Mouse (Mus musculus): Measurements from ENCODE around the gene Carhsp1.

DNA sequence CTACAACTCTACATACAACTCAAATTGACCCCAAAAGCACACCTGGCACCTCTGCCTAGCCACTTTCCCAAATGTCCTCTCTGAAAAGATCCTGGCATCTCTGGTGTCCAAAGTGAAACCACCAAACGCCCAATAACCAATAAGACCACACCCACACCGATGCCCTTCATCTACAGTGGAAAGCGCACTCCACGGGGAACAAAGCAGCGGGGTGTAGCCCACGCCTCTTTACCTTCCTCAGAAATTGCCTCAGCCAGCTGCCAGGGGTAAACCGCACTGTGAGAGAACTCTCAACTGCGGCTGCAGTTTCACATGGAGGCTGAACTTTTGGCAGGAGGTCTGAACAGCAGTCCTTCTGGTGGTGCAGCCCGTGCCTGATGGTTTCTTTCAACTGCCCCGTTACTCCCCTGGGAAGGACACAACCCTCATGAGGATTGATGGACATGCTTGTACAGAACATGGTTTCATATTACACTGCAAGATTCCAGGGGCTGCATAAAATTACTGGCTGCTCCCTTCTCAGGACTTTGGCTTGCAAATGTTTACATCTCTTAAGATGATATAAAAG lies 43.6 kb upstream of the Carhsp1 start:
- TF ChIP-seq EP300 (IDR thresholded peaks at IDR 0.05) (no peak), CTCF (IDR thresholded peaks at IDR 0.05) (no peak)
